Mouse (Mus musculus) B cell, adult 2 months (primary cell): ENCODE measurements around the gene Ngdn.
A peak's percentile ranks its signal among the peaks of the same experiment; 100 is the strongest.

ENCODE experiments used
- DNase-seq, 2 experiments: peaks; one replicate each; pipeline ENCODE4 v3.0.0; 2022

The Ngdn gene

DNA sequence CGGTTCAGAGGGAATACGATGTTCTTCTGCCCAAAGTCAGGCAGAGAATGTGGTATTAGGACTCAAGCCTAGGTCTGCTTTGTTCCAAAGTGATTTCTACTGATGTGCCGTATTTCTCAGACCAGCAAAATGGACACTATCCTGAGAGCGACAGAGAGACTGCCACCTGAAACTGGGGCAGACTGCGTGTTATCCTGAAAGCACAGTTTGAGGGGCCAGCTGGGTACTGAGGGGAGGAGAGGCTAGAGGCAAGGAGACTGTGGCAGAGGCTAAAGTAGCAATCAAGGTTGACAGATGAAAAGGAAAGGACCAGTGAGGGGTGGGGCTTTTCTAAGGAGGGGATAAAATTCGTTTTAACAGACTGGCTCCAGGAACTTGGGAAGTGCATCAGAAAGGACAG lies 14.4 kb upstream of the Ngdn start:
- no peak for DNase-seq

DNA sequence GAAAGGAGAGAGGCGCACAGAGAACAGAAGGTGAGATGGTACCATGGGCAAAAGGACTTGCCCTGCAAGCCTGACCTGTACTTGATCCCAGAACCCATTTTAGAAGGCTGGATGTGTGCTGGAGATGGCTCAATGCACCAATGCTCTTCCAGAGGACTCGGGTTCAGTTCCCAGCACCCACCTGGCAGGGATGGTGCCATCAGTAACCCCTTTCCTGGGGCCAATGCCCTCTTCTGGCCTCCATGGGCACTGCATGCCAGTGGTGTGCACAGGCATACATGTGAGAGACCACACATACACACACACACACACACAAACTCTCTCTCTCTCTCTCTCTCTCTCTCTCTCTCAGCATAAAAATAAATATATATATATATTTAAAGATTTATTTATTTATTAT lies 13.8 kb upstream of the Ngdn start:
- DNase-seq, result peak in 1 of 2 experiments; percentile 2

DNA sequence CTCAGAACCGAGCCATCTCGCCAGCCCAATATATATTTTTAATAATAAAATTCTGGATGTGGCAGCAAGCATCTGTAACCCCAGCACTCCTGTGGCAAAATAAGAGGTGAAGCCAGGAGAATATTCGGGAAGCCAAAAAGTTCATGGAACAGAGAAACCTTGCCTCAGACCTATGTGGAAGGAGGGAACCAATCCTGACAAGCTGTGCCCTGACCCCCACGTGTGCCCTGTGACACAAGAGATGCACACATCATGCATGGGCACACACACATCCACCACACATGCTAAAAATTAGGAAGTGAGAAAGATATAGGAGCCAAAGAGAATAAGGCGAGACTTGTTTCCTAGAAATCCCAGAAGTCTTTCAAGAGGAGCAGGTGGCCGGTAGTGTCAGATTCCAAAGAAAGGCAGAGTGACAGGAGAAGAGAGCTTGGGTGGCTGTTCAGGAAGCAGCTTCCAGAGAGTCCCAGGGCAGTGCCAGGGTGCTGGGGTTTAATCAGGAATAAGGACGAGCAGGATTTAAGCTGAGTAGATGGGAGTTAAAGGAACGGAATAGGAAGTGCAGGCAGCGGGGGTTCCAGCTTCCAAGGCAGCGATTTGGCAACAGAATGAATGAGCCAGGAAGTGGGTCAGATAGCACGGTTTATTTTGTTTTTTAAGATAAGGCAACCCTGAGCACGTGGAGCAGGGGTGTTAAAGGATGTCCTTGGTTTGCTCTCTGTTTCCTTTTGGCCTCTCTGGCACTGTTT lies 13.1 kb upstream of the Ngdn start:
- DNase-seq, result no peak

DNA sequence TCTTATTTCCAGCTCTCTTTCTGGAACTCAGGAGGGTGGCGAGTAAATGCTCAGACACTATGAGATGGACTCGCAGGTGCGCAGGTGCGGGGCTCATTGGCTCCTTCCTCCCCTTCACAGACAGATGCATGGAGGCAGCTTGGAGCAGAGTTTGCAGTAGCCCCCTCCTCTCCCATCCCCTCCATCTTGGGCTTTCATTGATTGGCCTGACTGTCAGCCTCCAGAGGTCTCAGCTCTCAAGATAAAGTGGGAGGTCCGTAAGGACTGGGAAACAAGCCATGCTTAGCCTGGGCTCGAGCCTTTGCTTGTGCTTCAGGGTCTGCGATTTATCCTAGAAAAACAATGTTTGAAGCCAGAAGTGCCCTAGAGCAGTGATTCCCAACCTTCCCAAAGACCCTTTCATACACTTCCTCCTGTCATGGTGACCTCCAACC lies 12.6 kb upstream of the Ngdn start:
- no peak for DNase-seq

DNA sequence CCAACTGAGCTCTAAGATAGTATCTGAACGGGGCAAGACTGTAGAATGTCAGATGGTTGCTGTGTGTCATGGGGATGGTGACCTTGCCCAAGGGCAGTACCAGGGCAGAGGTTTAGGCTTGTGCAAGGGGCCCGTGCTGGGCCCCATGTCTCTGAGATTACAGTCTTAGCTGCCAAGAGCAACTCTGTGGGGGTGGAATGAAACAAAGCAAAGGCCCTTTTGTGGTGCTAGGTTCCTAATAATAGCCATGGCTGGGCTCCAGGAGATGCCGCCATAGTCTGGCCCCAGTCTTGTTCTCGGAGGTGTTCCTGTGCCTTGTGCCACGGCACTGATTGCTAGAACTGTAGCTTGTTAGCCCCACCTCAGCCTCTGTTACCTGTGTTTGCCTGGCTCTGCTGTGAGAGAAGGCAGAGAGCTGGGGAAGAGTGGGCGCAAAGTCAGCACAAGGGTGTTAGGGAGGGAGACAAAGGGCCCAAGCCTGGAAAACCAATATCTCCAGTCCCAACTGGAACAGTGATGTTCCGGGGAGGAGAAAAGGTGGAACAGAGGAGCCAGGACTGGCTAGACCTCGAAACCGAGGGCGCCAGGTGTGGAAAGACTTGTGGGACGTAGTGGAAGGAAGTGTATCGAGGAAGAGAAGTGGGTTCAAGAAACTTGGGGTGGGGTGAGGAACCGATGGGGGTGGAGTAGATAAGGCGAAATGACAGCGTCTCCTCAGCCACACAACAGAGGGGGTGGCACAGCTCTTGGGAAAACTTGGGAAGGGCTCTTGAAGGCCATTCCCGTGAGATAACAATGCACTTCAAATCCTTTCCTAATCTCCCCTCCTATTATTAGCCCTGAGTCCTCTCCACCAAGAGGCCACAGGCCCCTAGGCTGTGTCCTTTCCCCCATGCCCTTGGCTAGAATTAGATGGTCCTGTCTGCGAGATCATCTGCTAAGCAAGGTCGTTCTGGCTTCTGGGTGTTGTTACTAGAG lies 11.1 kb upstream of the Ngdn start:
- no peak for DNase-seq

DNA sequence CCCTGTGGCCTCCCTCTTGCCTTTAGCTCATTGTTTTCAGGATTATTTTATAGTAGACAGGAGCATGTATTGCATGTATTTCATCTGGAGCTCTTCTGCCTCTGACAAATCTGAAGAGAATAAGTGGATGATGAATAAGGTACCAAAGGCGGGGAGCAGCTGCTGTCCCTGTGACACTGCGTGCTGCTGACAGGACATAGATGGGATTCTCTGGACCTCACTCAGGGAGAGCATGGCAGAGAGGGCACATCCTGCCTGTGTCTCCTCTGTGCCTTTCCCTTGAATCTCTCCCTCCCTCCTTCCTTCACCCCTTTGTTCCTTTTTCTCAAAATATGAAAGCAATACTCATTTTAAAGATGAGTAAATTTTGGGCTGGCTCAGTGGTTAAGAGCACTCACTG lies 9.7 kb upstream of the Ngdn start:
- no peak for DNase-seq

DNA sequence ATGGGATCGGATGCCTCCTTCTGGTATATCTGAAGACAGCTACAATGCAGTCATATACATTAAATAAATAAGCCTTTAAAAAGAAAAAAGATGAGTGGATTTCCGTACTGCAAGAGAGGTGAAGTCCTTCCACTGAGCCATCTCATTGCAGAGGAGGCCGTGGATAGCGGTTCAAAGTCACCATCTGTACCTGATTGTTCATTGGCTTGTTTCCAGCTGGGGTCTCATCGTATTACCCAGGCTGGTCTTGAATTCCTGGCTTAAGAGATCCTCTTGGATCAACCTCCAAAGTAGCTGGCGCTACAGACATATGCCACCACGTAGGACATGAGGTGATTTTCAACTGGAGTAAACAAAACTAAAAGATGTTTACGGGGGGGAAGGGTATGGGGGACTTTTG lies 9.3 kb upstream of the Ngdn start:
- no peak for DNase-seq

DNA sequence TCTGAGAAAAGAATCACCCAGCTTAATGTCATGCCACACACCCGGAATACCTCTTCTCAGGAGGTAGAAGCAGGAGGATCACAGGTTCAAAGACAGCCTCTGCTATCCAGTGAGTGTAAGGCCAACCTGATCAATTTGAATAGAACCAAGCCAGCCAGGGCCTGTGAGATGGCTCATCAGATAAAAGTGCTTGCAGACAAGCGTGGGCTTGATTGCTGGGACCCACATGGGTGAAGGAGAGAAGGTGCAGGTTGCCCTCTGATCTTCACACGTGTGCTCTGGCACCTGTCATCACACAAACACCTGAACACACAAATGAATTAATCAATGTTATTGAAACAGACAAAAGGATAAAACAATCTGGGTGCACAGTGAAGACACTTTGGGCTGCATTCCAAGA lies 8.7 kb upstream of the Ngdn start:
- no peak for DNase-seq

DNA sequence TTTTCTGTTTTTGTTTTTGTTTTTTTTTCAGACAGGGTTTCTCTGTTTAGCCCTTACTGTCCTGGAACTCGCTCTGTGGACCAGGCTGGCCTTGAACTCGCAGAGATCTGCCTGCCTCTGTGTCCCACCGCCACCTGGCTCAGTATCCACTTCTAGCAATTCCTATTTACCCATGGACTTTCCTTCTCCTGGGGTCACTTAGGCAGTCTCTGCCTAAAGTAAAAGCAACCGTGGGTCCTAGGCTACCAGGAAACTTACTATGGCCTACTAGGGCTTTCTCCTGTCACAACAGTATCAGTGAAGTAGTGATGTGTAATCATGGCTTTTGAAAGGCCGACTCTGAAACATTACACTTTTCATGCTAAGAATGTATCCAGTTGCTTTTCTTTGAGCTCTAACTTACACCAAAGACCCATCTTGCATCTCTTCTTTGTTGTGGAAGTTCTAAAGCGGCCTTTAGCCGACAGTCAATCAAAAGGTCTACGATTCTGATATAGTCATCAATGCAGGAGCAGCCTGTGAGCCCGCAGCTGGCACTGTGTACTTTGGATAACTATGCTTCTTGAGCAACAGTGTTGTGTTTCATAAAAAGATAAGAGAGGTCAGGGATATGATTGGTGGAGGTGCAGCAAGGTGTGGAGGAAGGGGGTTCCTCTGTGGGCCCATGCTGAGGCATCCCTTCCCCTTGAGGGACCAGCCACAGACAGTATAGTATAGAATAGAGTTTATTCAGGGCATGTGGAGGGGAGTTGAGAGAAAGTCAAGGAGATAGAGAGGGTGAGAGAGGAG lies 7.9 kb upstream of the Ngdn start:
- DNase-seq, result no peak

DNA sequence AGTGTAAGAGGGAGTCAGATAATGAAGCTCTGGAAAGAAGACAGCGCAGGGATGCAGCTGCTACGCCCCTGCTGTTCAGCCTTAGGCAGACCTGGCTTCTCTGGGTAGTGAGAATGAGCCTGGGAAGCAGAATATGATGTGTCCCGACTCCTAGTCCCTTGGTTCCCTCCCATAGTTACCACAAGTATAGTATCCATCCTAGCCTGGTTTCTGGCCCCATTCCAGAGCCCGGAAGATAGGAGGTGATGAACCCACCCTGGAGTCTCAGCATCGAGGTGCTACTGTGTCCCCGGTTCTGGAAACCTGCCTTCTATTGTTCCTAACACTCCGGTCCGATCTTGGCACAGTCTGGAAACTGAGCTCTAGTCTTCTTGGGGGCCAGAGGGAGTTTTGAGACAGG lies 6.8 kb upstream of the Ngdn start:
- DNase-seq, result no peak

DNA sequence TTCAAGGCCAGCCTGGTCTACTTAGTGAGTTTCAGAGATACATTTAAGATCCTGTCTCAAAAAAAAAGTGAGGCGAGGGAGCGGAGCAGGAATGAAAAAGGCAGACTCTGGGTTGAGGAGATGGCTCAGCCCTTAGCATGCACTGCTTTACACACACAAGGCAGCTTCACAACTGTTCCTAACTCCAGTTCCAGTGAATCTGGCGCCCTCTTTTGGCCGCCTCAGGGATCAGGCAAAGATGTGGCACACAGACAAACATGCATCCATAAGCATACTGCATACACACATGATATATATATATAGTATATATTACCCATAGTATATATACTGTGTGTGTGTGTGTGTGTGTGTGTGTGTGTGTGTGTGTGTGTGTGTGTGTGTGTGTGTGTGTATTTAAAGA lies 4.1 kb upstream of the Ngdn start:
- DNase-seq, result peak; percentile 26 to 30

DNA sequence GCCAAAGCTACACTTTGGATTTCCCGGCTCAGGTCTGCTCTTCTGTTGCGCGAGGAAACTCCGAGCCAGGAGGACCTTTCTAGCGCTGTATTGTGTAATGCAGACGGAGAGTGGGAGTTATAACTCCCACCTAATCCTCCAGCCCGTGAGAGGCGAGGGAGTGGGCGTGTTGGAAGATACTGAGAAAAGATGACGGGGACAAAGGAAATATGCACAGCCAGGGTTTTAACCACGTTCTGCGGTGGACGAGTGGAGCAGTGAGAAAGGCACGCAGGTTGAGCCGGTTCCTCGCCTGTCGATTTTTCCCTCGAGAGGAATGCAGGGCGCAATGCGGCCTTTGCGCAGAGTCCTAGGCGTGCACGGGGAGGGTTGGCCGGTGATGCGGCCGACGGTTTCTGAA lies 663 bp upstream of the Ngdn start:
- DNase-seq, result no peak

DNA sequence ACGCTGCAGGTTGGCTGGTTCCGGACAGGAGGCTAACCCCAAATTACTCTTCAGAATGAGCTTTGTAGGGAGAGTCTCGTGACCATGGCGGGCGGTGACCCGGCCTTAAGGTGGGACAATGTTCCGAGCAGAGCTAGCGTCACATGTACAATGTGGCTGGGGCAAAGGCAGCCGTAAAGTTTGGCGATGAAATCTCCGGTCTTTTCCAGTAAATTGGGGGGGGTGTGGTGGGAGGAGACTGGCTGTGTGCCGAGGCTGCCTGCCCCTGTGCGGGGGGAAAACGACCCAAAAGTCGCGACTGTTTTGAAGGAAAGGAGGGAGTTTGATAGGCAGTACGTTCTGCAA lies 485 bp downstream of the Ngdn start:
- DNase-seq, result no peak

DNA sequence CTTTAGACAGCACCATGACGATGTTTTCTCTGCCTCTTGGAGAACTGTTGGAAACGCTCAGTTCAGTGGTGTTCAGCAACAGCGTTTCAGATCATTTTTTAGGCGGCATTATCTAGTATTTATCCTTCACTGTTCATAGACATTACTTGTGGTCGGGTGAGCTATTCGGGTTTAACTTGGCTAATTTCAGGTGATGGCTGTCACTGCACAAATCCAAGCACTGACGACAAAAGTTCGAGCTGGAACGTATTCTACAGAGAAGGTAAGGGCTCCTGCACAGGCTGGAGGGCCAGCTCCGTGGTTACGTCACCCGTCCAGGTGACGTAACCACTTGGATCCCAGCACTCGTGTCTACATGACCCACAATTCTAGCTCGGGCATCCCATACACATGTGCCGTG lies 1.6 kb downstream of the Ngdn start:
- no peak for DNase-seq

DNA sequence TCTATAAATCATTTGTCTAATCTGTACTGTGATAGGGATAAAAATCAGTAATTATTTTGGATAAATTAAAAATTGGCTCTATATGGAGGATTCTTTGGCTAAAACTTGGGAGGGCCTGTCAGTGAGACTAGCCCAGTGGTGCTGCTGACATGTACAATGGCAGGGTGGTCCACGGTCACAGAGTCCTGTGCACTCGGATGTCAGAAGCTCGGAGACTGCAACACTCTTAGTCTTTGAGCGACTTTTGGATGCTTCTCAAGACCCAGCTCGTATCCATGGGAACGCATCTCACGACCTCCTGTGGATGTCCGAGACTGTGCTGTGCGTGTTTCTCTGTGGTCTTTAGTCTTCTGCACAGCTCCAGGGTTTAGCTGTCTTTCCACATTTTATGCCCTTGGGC lies 5.1 kb downstream of the Ngdn start:
- DNase-seq, result no peak

DNA sequence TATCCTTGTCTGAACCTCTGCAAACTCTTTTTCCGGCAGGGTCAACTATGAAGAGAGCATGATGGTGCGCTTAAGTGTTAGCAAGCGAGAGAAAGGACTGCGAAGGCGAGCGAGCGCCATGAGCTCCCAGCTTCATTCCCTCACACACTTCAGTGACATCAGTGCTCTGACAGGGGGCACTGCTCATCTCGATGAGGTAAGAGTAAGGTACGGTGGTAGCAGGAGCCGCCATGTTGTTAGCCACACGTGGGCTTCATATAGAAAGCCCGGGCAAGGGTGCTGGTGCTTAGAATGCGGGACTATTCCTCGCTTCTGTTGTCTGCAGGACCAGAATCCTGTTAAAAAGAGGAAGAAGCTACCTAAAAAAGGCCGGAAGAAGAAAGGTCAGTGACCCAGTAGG lies 7.8 kb downstream of the Ngdn start:
- DNase-seq, result no peak

DNA sequence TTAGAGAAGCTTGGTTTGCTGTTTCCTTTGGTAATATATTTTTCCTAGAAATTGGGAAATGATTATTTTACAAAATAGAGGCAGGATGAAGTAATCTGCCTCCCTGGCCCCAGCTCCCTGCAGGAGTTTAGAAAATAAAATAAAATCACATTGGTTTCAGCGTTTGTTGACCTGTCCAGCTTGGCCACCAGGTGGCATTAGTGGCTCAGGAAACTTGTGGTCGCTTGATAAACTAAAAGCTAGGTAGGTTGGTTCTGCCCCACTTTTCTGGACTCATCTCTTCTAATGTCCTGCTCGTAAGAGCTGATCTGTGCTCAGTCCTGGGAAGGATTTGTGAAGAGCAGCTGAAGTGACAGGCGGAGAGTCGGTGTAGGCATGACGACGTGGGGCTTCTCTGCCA lies 9.0 kb downstream of the Ngdn start:
- peak; percentile 58 to 68 for DNase-seq

DNA sequence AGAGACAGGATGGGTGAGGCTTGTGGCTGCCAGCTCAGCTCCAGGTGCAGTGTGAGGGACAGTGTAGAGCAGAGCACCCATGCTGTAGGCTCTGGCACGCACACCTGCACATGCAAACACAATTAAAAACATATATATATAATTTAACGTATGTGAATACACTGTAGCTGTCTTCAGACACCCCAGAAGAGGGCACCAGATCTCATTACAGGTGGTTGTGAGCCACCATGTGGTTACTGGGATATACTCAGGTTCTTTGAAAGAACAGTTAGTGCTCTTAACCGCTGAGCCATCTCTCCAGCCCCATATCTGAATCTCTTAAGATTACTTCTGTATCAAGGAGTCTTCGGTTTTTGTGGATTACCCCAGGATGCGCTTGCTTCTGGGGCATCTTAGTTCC lies 10.3 kb downstream of the Ngdn start:
- DNase-seq, result no peak

DNA sequence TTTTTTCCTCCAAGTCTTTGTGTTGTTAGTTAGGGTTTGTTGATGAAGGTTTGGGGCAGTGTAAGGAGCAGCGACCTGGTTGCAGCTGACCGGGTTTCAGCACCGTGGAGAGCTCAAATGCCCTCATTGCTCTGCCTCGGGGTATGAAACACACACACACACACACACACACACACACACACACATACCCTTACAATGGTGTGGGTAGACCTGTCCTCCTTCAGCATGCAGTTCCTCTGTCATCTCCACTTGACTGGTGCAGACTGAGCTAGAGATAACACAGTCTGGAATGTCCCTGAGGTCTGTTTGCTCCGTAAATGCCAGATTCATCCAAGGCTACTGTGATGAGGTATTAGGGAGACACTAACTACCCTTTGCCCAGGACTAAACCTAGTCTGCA lies 12.0 kb downstream of the Ngdn start:
- no peak for DNase-seq

DNA sequence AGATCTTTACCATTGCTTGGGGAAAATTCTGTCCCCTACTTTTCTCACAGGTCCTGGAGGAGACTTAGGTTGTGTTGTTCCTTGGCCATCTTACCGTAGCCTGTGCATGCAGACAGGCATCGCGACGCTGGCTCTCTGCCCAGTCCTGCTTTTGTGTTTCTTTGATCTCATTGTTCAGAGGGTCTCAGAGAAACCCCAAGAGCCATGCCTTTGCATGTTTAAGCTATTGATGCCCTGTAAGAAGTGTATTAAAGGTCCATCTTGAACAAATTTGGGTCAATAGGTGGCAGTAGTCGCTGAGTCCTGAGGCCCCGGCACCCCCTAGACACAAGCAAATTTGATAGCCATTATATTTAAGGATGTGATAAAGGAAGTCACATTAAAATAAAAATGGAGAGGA lies 12.4 kb downstream of the Ngdn start:
- no peak for DNase-seq

DNA sequence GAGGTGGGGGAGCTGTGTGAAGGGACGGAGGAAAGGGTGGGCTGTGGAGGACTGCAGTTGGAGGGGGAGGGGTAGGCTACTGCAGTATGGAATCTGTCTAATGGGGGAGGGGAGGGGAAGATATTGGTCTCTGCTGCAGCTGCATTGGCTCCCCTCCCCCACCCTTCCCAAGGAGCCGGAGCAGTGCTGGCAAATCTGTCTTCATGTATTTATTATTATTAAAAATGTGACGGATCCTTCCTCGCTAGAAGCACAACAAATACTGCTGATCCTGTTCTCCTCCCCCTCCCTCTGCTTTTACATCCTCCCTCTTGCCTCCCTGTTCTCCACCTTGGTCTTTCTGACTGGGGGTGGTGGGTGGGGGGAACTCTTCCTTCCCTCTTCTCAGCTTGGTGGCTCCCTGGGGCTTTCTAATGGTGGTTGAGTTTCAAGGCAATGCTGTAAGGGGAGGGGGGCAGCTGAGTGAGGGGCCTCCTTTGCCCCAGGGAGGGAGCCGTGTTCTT lies 13.1 kb downstream of the Ngdn start:
- DNase-seq, result no peak

DNA sequence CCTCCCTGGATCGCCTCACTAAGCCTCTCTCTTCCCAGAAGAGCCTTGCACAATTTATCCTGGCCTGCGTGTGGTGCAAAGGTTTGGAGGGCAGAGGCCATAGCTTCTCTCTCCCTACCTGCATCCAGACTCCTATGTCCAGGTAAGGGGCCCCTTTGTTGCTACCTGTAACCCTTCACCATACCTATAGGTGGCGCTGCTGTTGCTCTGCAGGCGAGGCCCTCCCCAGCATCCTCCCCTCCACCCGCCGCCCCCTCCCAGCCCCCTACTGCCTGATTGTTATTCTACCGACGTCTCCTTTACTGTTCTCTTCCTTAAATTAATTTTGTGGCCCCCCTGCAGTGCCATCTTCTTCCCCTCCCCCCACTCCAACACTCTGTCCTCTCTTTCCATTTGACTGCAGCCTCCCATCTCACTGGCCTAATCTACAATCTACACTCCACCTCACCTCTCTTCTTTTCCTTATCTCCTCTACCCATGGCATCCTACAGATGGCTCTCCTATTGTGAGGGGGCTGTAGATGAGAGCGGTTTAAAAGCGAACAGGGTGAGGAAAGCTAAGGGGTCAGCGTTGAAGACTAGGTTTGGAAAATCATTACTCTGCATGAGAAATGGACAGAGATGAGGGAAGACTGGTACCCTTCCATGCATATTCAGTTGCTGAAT lies 13.9 kb downstream of the Ngdn start:
- DNase-seq, result peak; percentile 45 to 53
